Mouse (Mus musculus) spleen, embryonic (tissue): ENCODE results near the gene Coa3.

ENCODE experiments used
- CTCF ChIA-PET: fragments of 350-600 bp; sonication (Branson Sonifier 250); formaldehyde crosslinking; loops from one replicate; lab custom pipeline; 2022; lab: Charles Lee

The Coa3 gene

DNA sequence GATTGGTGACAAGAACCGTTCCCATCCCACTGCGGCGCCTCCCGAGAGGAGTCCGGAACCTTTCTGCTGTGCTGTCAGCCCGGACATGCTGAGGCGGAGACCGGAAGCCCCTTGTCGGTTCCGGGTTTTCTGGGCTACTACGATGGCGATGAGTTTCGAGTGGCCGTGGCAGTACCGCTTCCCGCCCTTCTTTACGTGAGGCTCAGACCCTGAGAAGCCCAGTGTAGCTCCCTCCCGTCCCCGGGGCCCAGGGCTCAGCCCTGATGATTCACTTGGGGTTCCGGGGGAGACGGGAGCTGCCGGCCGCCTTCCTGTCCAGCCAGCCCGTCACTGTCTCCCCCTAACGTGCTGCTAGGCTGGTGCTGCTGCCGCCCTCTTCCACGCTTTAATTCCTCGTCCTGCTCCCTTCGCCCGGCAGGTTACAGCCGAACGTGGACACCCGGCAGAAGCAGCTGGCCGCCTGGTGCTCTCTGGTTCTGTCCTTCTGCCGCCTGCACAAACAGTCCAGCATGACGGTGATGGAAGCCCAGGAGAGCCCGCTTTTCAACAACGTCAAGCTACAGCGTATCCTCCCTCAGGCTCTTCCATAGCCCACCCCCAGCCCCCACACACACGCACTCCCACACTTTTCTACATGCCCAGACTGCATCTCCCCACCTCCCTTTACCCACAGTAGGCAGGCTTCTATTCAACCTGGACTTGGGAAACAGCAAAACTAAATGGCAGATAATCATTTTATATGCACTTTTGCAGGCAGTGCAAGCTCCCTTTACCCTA, 25.1 kb downstream of the Coa3 start, which contains the start of gene Vps25:
Gene Vps25, plus strand, starts transcription at position 95 of the 777 bp plus-strand sequence.
- CTCF ChIA-PET: interaction anchor here (0.7 kb wide), 1 partner anchor 439 kb away, joined by 4 read pairs; no protein-coding TSS in a partner anchor

DNA sequence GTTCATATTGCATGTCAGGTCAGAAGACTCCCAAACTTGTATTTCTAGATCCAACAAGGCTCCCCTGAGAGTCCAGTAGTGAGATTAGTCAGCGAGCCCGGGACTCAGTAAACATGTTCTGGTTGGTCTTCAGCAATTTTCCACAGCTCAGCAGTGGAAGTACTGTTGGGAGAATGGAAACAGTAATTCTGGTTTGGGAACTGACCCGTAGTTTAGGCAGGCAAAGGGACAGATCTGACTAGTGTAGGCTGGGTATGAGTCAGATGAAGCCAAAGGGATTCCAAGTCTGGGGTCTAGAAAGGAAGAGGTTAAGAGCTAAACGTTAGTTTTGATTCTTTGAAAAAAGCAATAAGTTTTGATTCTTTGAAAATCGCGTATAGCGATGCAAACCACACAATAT, 26.0 kb downstream of the Coa3 start:
- CTCF ChIA-PET: interaction anchor here (0.6 to 0.7 kb wide), 2 partner anchors 178 to 439 kb away, joined by 4 read pairs; no protein-coding TSS in a partner anchor

DNA sequence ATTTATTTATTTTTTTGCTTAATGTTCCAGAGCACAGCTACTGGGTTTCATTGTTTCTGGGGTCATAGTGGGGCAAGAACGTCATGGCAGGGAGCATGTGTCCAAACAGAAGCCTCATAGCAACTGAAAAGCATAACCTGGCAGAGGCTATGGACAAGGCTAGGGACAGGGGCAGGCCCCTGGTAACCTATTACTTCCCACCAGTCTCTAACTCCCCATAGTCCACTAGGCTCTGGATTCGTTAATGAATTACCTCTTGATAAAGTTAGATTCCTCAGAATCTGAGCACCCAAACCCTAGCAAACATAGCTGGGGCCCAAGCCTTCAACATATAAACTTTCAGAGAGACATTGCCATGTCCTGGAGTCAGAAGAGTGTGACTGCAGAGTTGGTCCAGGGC, 27.9 kb downstream of the Coa3 start:
- CTCF ChIA-PET: interaction anchor here (1.1 kb wide), 1 partner anchor 77 kb away, joined by 3 read pairs; no protein-coding TSS in a partner anchor

DNA sequence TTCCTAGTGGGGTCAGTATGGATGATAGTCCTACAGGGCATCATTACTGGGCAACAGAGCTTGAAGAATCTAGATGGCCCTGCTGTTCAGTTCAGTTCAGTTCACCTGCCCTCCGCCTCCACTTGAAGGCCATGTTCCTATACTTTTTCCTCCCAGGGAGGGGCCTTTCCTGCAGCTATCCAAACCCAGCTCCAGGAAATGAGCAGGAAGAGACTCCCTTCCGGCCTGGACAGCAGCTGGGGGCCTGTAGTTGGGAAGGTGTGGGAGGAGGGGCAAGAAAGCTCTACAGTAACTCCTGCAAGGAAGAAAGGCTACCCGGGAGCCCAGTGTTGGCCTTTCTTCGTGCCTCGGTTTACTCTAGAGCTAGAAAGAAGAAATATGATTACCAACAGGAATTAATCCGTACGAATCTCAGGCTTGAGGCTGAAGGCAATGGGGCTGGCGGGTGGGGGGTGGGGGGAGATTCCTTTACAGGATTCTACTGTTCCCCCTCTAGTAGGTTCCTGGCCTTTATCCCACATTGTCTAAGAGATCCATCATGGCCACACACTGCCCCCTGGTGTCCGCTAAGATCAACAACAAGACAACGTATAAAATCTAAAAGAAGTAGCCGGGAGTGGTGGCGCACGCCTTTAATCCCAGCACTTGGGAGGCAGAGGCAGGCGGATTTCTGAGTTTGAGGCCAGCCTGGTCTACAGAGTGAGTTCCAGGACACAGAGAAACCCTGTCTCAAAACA, 30.5 kb downstream of the Coa3 start:
- CTCF ChIA-PET: interaction anchor here (0.7 to 1.0 kb wide), 2 partner anchors 25 to 40 kb away, joined by 3 to 5 read pairs; no protein-coding TSS in a partner anchor

DNA sequence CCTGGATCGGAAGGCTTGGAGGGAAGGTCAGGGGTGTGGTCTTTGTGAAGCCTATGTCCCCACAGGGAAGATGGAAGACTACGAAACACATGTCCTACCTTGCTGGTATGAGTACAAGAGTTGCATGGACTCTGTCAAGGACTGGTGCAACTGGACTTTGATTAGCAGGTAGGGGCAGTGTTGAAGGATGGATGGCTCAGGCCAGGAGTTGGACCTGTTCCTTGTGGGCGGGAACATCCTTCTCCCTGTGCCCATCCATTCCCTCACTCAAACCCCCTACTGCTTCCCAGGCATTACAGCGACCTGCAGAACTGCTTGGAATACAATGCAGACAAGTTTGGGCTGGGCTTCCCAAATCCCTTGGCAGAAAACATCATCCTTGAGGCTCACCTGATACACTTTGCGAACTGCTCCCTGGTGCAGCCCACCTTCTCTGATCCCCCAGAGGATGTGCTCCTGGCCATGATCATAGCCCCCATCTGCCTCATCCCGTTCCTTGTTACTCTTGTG, 31.3 kb downstream of the Coa3 start:
- CTCF ChIA-PET: interaction anchor here (1.0 kb wide), 1 partner anchor 24 kb away, joined by 3 read pairs; no protein-coding TSS in a partner anchor

DNA sequence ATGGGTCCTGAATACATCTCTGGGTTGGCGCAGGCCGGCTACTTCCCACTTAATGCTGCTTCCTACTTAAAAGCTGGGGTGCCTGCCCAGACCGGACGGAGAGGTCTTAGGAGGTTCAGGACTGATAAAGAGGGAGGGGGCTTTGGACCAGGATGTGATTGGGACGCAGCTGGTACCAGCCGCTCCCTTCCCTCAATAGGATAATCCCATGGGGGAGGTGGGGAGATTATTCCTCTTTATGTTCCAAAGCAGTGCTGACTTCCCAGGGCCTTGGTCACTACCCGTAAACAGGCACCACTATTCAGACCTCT, 32.3 kb downstream of the Coa3 start:
- CTCF ChIA-PET: no interaction called here

DNA sequence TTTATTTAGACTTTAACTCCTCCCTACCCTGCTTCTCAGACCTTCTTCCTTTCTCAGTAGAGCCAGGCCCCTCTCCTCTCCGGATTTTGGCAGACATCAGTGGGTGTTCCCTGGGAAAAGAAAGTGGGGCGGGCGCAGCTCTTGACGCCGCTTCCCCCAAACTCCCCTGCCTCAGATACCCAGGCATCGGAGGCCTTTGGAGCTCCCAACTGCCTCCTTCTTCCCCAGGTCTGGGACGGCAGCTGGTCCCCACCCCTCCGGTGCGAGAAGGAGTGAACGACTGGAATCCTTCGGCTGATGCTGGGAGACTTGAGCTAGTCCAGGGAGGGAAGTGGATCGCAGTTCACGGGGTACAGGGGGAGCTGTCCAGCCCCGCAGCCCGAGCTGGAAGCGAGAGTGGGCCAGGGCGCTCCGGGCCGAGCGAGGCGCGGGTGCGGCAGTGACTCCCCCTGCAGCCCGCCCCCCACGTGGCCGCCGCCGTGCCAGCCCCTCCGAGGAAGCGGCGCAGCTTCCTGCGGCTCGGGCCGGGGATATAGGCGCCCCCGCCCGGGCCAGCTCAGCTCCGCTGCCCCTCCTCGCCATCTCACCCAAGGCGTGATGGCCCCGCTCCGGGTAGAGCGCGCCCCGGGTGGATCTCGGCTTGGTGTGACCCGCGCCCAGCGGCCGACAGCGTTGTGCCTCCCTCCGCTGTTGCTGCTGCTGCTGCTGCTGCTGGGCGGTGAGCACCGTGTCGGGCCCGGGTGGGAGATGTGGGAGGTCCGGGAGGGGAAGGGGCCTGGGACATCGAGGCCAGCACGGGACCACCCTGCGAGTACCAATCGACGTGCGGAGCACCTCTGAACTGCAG, 32.8 kb downstream of the Coa3 start, which contains the start of gene Ramp2:
Gene Ramp2, plus strand, starts transcription at position 174 of the 847 bp plus-strand sequence.
- CTCF ChIA-PET: no interaction called here

DNA sequence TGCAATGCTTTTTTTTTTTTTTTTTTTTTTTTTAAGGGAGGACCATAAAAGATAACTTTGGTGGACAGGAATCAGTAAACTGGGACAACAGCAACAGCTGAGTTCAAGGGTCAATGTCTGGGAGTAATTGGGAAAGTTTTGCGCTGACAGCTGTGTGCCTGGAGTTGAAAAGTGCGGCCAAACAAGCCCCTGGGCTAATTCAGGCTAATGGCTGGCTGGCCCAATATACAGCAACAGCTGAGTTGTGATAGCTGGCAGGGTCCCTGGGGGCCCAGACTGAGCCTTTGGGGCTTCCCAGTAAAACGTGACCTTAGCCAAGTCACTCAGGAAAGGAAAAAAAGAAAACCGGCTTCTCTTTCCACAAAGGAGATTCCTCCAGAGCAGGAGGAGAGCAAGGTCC, 33.8 kb downstream of the Coa3 start:
- CTCF ChIA-PET: no interaction called here

DNA sequence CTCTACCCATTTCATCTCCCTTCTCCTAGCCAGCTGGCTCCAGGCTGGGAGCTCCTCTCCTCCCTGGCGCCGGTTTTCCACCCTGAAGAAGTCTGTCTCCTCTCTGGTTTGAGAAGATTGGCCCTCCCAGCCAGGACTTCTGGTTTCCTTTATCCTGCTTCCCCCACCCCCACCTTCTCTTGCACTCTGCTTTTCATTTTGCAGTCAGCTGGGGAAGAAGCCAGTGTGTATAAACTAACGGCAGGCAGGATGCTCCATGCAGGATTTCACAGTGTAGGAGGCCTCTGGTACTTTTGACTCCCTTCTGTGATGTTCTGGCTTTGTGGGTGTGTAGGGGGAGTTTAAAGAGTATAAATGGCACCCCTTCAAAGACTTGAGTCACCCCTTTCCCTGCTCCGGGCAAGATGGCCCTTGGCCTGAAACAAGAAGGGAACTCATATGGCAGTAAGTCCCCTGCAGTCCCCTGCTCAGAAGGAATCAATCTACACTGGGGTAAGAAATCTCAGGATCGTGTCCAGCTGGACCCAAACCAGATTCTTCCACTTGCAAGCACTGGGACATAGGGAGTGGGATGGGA, 40.8 kb downstream of the Coa3 start:
- CTCF ChIA-PET: interaction anchor here (0.6 to 0.7 kb wide), 2 partner anchors 69 to 217 kb away, joined by 3 to 4 read pairs; no protein-coding TSS in a partner anchor

DNA sequence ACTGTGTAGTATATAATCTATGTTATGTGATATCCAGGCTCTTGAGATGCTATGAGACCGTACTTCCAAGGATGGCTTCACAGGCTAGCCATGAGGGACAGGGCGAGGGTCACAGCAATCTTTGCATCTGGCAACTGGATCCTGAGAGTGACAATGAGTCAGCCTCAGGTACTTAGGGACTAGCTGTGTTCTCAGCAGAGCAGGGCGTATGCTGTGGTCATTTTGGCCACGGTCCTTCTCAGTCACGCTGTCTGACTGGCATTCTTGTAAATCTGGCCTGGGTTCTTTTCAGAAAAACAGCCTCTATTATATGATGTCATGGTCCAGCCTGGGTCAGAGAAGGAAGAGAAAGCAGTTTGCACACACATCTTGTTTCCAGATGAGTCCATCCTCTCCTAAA, 42.1 kb downstream of the Coa3 start:
- CTCF ChIA-PET: no interaction called here

DNA sequence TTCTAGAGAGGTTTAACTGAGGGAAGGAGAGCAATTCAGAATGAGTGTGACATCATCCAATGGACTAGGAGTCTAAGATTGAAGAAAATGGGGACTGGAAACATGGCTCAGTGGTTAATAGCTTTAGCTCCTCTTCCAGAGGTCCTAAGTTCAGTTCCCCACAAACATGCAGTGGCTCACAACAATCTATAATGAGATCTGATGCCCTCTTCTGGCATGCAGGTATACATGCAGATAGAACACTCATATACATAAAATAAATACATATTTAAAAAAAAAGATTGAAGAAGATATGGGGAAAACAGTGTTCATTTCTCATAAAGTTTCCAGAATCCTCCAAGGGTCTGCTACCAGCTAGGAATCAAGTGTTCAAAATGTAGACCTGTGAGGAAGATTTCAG, 43.5 kb downstream of the Coa3 start:
- CTCF ChIA-PET: no interaction called here

DNA sequence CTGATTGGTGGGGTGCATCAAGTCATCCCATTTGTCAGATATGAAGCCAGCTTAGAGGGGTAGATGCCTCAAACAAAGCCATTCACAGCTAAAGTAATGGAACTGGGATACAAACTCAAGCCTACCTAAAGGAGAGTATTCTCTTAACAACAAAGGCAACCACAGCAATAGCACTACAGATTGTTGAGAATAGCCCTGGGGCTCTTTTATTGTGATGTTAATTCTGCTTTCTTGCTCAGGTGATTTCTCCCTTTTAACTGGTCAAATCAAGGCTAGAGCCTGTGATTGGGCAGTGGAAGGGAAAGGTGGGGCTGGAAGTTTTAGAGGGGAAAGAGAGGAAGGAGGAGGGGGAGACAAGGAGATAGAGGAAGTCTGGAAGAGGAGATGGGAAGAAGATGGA, 44.8 kb downstream of the Coa3 start:
- CTCF ChIA-PET: no interaction called here

DNA sequence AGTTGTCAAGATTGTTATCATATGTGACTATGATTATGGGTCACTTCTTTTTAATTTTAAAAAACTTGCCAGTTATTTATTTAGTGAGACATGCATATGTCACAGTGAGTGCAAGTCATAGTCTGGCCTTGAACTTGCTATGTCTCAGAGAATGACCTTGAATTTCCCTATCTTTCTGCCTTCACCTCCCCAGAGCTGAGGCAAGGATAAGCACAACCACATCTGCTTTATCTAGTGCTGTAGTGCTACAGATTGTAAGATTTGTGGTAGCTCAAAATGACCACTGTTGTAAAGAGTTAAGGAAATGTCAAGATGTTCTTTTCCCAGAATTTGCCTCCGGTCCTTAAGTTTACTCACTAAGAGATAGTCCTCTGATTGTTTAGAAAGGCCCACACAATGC, 45.7 kb downstream of the Coa3 start:
- CTCF ChIA-PET: no interaction called here

DNA sequence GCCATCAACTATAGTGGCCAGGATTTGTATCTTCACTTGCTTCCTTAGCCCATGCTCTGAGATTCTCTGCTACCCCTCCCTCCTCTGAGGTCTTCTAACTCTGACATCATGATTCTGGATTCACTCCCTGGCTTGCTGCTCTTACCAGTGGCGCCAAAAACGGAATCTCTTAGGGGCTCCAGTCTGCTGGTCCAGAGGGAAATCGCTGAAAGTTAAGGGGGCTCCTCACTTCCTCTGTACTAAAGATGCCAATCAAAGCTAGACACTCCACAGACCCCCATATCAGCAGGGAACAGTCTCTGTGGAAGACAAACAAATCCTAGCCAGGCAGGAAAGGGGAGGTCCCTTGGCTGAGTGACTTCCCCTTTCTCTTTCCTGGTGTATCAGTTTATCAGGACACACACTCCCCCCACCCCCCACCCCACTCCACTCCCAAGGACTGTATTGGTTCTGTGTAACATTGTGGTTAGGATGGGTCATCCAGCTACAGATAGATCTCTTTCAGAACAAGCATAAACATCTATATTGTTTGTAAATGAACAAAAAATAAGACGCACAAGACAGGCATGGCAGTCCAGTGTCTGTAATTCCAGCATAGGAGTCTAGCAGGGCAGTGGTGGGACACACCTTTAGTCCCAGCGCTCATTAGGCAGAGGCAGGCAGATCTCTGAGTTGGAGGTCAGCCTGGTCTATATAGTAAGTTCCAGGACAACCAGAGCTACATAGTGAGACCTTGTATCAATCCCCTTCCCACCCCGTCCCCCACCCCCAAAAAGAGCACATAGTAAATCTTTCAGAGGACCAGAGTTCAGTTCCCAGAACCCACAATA, 46.7 kb downstream of the Coa3 start:
- CTCF ChIA-PET: interaction anchor here (0.7 kb wide), 1 partner anchor 12 kb away, joined by 3 read pairs; no protein-coding TSS in a partner anchor

DNA sequence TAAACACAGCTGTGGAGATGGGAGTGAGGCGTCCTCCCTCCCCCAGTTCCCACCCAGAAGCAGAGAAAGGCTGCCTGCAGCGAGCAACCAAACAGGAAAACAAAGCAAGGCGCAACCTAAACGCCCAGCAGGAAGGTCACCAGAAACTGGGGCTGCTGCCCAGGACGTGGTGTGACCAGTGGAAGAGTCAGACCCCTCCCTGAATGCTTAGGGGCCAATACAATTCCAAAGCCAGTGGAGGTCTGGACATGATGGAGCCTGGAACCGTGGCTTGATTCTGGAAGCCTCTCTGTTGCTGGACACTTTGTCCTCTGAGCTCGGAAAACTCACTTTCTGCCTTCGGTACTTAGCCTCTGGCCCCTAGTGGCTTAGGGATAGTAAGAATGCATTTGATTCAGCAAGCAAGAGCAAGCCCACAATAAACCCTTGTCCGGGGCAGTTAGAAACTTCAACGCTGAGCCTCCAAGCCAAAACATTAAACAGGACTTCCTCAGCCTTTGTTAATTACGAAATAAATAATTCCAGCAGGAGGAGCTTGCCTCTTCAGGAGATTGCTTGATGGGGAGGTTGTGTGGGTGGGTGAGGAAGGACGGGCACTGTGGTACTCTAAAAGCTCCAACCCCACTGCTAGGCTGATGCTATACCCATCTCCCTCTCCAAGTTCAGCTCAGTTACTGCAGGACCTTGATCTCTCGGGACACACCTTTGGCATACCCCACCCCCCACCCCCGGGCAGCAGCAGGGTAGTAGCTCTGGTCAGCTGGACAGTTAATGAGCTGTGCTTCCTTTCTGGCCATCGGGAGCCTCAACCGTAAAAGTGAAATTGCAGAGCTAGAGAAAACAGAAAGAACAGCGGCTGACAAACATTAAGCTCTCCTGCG, 47.7 kb downstream of the Coa3 start:
- CTCF ChIA-PET: no interaction called here

DNA sequence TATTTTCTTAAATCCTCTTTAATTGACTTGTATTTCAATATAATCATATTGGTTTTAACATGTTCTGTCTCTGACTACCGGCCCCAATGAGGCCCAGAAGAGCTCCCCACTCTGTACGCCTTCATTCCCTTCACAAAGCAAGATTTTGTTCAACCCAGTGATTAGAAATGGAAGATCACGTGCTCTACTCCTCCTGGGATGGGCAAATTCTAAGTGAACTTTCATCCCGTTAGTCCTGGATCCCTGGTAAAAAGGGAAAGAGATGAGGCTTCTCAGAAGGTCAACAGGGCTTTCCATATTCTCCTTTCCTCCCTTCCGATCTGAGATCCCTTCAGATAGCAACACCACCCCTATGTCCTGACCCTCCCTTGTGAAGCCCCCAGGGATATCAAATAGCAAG, 48.4 kb downstream of the Coa3 start:
- CTCF ChIA-PET: no interaction called here

DNA sequence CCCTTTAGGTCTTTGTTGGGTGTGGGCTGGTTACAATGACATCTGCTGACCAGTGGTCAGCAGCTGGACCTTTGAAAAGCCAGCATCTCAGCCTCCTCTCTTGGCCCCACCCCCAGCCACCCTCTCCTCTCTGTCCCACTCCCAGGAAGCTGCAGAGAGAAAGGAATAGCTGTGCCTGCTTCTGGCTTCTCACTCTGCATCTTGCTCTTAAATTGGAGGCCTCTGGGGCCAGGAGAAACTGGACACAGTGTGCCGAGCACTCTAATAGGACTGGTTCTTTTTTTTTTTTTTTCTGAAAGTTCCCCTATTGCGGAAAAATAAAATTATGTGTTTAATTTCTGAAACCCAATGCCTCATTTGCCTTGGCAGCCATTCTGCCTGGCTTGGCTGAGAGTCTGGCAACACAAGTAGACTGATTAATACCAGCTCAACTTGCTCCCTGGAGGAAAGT, 48.8 kb downstream of the Coa3 start:
- CTCF ChIA-PET: no interaction called here

DNA sequence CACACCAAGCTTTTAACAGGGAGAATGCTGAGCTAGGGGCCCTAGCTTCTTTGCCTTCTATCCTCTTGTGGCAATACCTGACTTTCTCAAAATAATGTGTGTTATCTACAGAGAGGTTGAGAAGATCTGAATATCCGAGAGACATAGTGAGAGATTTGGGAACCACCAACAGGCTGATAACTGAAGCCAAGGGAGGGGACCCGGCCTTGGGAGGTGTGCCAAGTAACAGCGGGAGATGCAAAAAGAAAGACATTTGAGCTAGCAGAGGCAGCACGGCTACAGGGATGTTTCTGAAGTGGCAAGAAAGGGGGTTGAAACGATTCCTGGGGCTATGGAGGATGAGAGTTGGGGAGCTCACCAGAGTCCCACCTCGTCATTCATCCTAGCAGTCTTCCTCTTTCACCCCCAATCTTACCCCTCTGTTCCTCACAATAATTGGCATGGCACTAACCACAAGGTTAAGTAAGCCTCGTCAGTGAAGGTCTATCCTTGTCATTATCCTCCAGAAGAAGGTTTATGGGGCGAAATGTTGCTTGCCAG, 49.5 kb downstream of the Coa3 start:
- CTCF ChIA-PET: no interaction called here
